26 mouse cellular contexts compared by ENCODE assay signal in the genomic region with DNA sequence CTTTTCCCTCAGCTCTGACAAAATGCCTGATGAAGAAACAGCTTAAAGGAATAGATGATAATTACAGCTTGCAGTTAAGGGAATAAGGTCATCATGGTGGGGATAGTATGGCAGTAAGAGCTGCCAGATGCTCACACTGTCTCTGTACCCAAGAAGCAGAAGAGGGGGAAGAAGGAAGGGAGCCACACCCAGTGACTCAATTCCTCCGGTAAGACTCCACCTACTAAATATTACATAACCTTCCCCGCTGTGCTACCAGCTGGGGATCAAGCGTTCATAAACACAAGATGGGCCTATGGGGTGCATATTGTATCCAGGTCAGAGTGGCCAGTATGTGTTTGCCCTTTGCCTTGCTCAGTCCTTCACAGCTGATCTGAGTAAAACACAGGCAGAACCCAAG.
DNase-seq lines count a peak whose midpoint lies in the region; ATAC-seq and TF ChIP-seq lines count a peak whose summit lies in the region.
"Had no signal": no experiment of that assay in that cellular context is flagged by ENCODE, and none has a peak within 500 bp of the region (broad histone marks: within the 10 kb centered on the region; RNA-seq: fewer than 3 reads in every experiment).

No protein-coding gene starts in this region.

- peak; percentile 6 for DNase-seq in 416B (ENCODE audit: low read depth)
- DNase-seq in adrenal gland, postnatal 10 days, result no peak
- no peak for DNase-seq in left cerebral cortex, adult 11 months (ENCODE audit: low spot score)
- DNase-seq in lung, postnatal 25 days (ENCODE audit: low spot score), result no peak
- DNase-seq in left cerebral cortex, adult 2 months (ENCODE audit: extremely low spot score in 1 of 2, low spot score in 2 of 2), result no peak
- DNase-seq: adrenal gland, adult 8-10 months; adrenal gland, postnatal 25 days; B cell, adult 2 months; cerebellum, adult 11 months; cerebellum, adult 2 months; cerebellum, adult 9-10 months; cerebellum, postnatal 25 days; embryo, embryonic 11 days had no signal

- H3K27ac ChIP-seq in left cerebral cortex, adult 2 months, result no peak overlapping the region
- H3K27ac ChIP-seq: embryonic facial prominence, embryonic 13.5 days; embryonic facial prominence, embryonic 15.5 days; forebrain, embryonic 10.5 days; forebrain, embryonic 12.5 days had no signal

- no peak overlapping the region for H3K4me3 ChIP-seq in left cerebral cortex, adult 2 months
- H3K4me3 ChIP-seq: embryonic facial prominence, embryonic 13.5 days; embryonic facial prominence, embryonic 15.5 days; erythroblast, embryonic 14.5 days; forebrain, embryonic 10.5 days; forebrain, embryonic 12.5 days had no signal

- intact Hi-C loops in left cerebral cortex, adult 2 months (cut with DNase I), result no loop called here

- ATAC-seq in common myeloid progenitor, adult 5-6 weeks (replicated peaks; ENCODE audit: low read depth, poor library complexity, severe bottlenecking), result 0 out of 2 replicates have a peak, but pooled peaks have one; percentile 52
- ATAC-seq in megakaryocyte, adult 5-6 weeks (ENCODE audit: poor library complexity, severe bottlenecking), result peak; percentile 94
- ATAC-seq in neutrophil, adult 5-6 weeks (ENCODE audit: extremely low read depth, insufficient number of reproducible peaks, low FRiP score, poor library complexity, severe bottlenecking), result 0 out of 2 replicates have a peak, but pooled peaks have one; percentile 26
- ATAC-seq: activated CD4-positive, CD25-positive, alpha-beta regulatory T cell, adult 4 months; CD4-positive, CD25-positive, alpha-beta regulatory T cell, adult 4 months; forebrain, embryonic 14.5 days; forebrain, embryonic 16.5 days; Patski had no signal

- TF ChIP-seq CTCF in left cerebral cortex, adult 2 months (IDR thresholded peaks at IDR 0.05), result no peak

Comparison
In these comparisons a context has a peak if more than half of its experiments do, and no peak if none do; other contexts are left out.
1. ATAC-seq: peak in every context shown above with its lines; median percentile 94 in megakaryocyte, adult 5-6 weeks; 52 in common myeloid progenitor, adult 5-6 weeks; 26 in neutrophil, adult 5-6 weeks.